Mouse (Mus musculus): Measurements from ENCODE around the gene Ugcg.
"Not testable (repeated sequence)": the region's sequence is repeated elsewhere in the genome, so short reads cannot be mapped to it uniquely, and the experiment has no call there.

The Ugcg gene

DNA sequence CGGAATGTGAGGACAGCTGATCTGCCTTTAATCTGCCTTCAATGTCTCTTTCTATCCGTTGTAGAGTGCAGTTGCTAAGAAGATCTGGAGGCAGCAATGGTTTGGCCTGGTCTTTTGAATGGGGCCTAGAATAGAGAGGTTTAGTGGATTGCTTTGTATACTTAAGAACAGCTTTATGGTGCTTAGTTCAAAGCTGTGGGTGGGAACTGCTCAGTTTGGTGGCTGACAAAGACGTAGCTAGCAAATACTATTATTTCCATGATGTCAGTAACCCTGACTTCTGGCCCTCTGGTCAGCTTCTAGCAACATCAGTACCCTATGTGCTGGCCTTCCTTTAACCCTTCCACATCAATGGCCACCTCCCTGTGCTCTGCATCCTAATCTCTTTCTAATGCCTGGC, 68.8 kb downstream of the Ugcg start:
- in situ Hi-C loops (cut with MboI, MseI) = no loop called here

- in situ Hi-C loops (cut with MboI, MseI) = no loop called here
These were observed 69.7 kb downstream of the Ugcg start for GRCm38 (mm10) chr4:59258771-59259170.

- in situ Hi-C loops (cut with MboI, MseI) = no loop called here
These were observed 70.7 kb downstream of the Ugcg start for GRCm38 (mm10) chr4:59259806-59260205.

GRCm38 (mm10) chr4:59260871-59261515, 71.9 kb downstream of the Ugcg start:
- in situ Hi-C loops (cut with MboI, MseI) = no loop called here

DNA sequence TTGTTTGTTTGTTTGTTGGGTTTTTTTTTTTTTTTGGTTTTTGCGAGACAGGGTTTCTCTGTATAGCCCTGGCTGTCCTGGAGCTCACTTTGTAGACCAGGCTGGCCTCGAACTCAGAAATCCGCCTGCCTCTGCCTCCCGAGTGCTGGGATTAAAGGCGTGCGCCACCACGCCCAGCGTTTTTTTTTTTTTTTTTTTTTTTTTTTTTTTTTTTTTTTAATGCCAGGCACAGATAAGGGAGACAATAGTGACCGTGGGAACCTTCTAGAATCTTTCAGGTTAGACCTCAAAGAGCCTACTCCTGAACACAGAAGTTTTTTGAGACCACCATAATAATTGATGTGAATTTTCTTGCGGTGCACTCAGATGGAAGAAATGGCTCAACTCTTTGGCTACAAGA, 72.5 kb downstream of the Ugcg start:
- in situ Hi-C loops (cut with MboI, MseI) = not testable (repeated sequence)

DNA sequence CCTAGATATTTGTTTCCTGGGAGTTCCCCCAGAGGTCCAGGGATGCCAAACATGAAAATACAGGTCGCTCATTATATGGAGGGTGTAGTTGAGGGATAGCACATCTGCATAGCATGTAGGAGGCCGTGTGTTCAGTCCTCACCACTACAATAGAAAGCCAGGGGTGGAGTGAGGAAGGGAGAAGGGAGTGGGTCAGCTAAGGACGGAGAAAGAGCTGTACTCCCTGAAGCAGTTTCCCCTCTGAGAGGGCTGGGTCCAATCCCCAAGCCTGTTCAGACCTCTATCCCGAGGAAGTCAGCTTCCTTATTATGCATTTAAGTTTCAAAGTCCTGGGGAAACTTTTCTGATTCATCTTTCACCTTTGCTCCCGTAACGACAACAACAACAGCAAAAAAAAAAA, 73.1 kb downstream of the Ugcg start:
- in situ Hi-C loops (cut with MboI, MseI) = no loop called here

- in situ Hi-C loops (cut with MboI, MseI) = no loop called here
These were observed 74.4 kb downstream of the Ugcg start for GRCm38 (mm10) chr4:59263418-59263817.

DNA sequence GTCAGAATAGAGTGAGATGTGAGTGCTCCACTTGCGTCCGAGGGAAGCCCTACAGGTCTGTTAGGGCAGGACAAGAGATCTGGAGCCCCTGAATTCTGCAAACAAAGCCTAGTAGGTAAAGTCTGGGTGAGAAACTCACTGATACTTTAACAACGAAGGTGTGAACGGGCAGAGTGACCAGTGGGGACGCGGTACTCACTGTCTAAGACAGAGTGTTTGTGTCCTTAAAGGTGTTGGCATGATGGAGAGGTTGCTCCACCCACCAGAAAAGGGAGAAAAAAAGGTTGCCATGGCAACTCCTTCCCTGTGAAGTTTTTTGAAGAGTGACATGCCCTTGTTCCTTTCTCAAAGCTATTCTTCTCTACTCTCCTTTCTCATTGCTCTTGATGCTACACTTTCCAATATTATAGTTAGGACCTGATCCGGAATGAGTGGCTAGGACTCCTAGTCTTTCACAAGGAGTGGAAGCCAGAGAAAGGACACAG, 75.6 kb downstream of the Ugcg start:
- in situ Hi-C loops (cut with MboI, MseI) = no loop called here

- in situ Hi-C loops (cut with MboI, MseI) = no loop called here
These were observed 76.1 kb downstream of the Ugcg start for GRCm38 (mm10) chr4:59265182-59265581.

DNA sequence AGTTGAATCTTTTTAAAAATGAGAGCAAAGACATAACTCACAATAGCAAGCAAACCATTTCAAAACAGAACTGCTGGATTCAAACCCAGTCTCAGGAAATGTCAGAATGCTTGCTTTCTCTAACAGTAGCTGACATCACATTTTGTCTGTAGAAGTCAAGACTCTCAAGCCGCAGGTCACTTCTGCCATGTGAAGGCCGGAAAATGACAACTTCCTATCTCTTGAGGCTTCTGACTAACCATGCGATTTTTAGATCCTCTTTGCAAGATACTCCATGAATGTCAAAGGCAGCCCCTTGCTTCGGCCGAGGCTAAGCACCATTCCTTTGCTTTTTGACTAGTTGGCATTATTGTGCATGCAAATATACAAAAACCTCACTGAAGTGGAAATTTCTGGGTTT, 76.6 kb downstream of the Ugcg start:
- in situ Hi-C loops (cut with MboI, MseI) = no loop called here
